Mouse (Mus musculus): ENCODE results near the gene AC141477.1. TPM values are rescaled to one million over a fixed set of nuclear protein-coding genes. Genes with fewer than 3 reads are reported as not detected.

AC141477.1 gene
- polyA plus RNA-seq, 1 experiment from 2014 or later = not detected

DNA sequence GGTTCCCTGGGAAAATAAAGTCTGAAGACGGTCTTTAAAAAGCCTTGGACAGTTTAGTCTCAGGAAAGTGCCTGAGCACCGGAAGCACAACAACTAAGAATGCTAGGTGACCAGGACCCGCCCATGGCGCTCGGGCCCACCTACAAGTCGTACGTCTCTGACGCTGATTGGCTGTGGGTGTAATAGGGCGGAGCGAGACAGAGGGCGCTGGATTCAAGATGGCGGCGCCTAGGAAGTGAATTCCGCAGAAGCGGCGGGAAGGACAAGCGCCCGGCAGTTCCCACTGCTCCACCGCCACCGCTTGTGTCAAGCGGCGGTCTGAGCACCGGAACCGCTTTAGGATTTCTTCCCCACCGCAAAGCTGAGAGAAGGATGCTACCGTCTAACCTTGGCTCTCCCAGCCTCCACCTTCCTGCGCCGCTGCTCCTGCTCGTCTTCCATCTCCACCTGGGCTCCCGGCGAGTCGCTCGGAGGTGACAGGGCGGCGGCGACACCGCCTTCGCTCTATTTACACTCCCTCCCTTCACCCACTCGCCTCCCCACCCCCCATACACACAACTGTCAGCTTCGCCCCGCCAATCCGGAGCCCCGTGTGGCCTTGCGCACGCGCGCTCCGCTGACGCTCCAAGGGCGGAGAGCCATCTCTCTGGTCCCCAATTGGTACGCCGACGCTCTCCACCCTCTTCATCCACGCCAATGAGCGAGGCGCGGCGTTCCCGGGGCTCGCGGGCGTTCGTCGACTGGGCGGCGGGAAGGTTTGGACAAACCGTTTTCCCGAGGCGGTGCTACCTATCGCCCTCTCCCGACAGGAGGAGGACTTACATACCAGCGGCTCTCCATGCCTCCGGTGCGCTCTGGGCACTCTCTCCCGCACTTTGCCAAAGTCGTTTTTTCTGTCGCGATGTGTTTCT lies 2.2 kb upstream of the AC141477.1 start, which contains the start of gene Pcnt:
Pcnt (minus strand) TSS at position 609 of the 911 bp plus-strand sequence.
- peak within 1 kb of the TSS; percentile 81 for H3K9ac ChIP-seq (replicated peaks; ENCODE audit: low read length)
- H3K4me3 ChIP-seq (ENCODE audit: low read depth, low read length) = peak within 1 kb of the TSS; percentile 83
- H3K27ac ChIP-seq (replicated peaks; ENCODE audit: low read depth, low read length) = peak within 1 kb of the TSS; percentile 88
- peak within 1 kb of the TSS; percentile 51 for H3K4me2 ChIP-seq (ENCODE audit: low read depth, low read length)
- no peaks in the 10 kb centered on the region for H3K9me3 ChIP-seq (replicated peaks; ENCODE audit: control insufficient read depth, low read length)
- DNase-seq (ENCODE audit: low spot score) (peak; percentile 98), ATAC-seq (replicated peaks; ENCODE audit: insufficient number of reproducible peaks, low FRiP score, low TSS enrichment, low read depth) (peak; percentile 98)
- H3K36me3 ChIP-seq (replicated peaks; ENCODE audit: control insufficient read depth, insufficient read depth, low read depth, low read length) = peaks cover 5% of the 10 kb centered on the region; the same call in 1 of the 2 replicates
- WGBS = under 1% methylated on average over 77 of the region's 78 CpGs
- H3K4me1 ChIP-seq (ENCODE audit: control insufficient read depth, insufficient read depth, low read length) = no peaks in the 10 kb centered on the region
- no peaks in the 10 kb centered on the region for H3K27me3 ChIP-seq (ENCODE audit: control insufficient read depth, insufficient read depth, low read length)

DNA sequence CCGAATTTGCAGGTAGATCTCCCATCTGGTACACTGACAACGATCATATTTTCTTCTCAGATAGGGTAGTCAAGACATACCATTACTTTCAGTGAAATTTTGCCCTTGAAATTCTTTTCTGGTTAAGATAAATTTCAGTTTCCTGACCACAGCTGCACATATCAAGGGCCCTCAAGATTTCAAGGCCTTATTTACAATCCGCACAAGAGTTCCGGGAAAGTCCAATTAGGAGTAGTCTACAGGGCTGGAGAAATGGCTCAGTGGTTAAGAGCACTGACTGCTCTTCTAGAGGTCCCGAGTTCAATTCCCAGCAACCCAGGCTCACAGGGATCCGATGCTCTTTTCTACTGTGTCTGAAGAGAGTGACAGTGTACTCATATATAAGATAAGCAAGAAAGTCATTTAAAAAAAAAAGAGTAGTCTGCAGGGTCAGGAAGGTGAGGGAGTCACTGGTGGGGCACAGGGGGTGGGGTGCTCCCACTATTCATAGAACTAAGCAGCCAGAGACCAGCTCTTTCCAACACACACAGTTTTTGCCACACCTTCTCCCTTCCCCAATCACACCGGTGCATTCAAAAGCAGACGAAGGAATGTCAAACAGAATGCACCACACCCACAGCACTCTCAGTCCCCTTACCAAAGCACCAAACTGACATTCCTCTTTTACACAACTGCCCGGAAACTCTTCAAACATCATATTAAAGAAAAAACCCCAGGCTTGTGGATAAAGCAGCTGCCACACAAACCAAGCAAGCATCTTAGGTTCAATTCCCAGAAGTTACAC lies 945 bp downstream of the AC141477.1 start:
- Histone ChIP-seq H3K27ac (replicated peaks; ENCODE audit: low read depth, low read length) (no peak overlapping the region), H3K9me3 (replicated peaks; ENCODE audit: control insufficient read depth, low read length) (no peaks in the 10 kb centered on the region), H3K4me1 (ENCODE audit: control insufficient read depth, insufficient read depth, low read length) (no peaks in the 10 kb centered on the region), H3K4me2 (ENCODE audit: low read depth, low read length) (no peak overlapping the region), H3K4me3 (ENCODE audit: low read depth, low read length) (no peak overlapping the region), H3K36me3 (replicated peaks; ENCODE audit: control insufficient read depth, insufficient read depth, low read depth, low read length) (peaks cover 12% of the 10 kb centered on the region), H3K9ac (replicated peaks; ENCODE audit: low read length) (no peak overlapping the region), H3K27me3 (ENCODE audit: control insufficient read depth, insufficient read depth, low read length) (no peaks in the 10 kb centered on the region)
- 95% methylated on average over 9 of the region's 9 CpGs for WGBS
- ATAC-seq (replicated peaks; ENCODE audit: insufficient number of reproducible peaks, low FRiP score, low TSS enrichment, low read depth) = no peak
- no peak for DNase-seq (ENCODE audit: low spot score)

DNA sequence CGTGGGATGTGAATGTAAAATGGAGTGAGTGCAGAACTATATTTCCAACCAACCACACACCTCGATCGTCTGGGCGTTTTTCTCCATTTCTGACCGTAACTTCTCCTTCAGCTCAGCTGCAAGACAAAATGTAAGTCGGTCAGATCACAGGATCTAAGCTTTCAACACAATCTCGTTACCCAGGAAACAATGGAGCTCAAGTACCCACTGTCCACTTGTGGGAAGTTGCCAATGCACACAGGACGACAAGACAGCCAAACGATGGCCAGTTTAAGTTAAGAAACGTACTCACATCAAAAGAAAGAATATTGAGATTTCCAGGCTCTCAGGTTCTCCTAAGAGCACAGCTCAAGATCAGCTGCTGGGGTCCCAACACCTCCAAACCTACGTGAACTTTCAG lies 6.3 kb downstream of the AC141477.1 start:
- 93% methylated on average over 11 of the region's 11 CpGs for WGBS
- H3K9me3 ChIP-seq (replicated peaks; ENCODE audit: control insufficient read depth, low read length) = no peaks in the 10 kb centered on the region
- no peak overlapping the region for H3K4me2 ChIP-seq (ENCODE audit: low read depth, low read length)
- no peak overlapping the region for H3K27ac ChIP-seq (replicated peaks; ENCODE audit: low read depth, low read length)
- no peak overlapping the region for H3K4me3 ChIP-seq (ENCODE audit: low read depth, low read length)
- no peaks in the 10 kb centered on the region for H3K4me1 ChIP-seq (ENCODE audit: control insufficient read depth, insufficient read depth, low read length)
- no peak for DNase-seq (ENCODE audit: low spot score)
- no peaks in the 10 kb centered on the region for H3K27me3 ChIP-seq (ENCODE audit: control insufficient read depth, insufficient read depth, low read length)
- no peak overlapping the region for H3K9ac ChIP-seq (replicated peaks; ENCODE audit: low read length)
- H3K36me3 ChIP-seq (replicated peaks; ENCODE audit: control insufficient read depth, insufficient read depth, low read depth, low read length) = peaks cover 26% of the 10 kb centered on the region
- no peak for ATAC-seq (replicated peaks; ENCODE audit: insufficient number of reproducible peaks, low FRiP score, low TSS enrichment, low read depth)

DNA sequence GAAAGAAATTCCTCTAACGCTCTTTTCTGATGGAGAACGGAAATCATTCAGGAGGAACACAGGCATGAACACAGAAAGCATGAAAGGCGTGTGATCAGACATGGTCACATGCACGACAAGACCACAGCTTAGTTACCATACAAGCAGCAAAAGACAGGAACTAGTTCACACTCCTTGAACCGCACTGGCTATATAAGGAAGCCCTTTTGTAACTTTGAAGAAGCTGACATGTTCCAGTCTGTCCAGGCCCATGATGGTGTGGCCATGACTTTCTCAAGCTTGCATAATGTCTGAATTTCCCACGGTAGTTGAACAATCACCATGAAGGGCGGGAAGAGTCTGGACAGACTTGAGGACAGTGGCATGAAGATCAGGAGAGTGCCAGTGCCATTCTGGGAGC lies 14.6 kb downstream of the AC141477.1 start:
- 94% methylated on average over 7 of the region's 7 CpGs for WGBS
- Histone ChIP-seq H3K27ac (replicated peaks; ENCODE audit: low read depth, low read length) (no peak overlapping the region), H3K4me1 (ENCODE audit: control insufficient read depth, insufficient read depth, low read length) (no peaks in the 10 kb centered on the region), H3K9me3 (replicated peaks; ENCODE audit: control insufficient read depth, low read length) (no peaks in the 10 kb centered on the region), H3K36me3 (replicated peaks; ENCODE audit: control insufficient read depth, insufficient read depth, low read depth, low read length) (peaks cover 12% of the 10 kb centered on the region), H3K4me2 (ENCODE audit: low read depth, low read length) (no peak overlapping the region), H3K27me3 (ENCODE audit: control insufficient read depth, insufficient read depth, low read length) (no peaks in the 10 kb centered on the region), H3K4me3 (ENCODE audit: low read depth, low read length) (no peak overlapping the region), H3K9ac (replicated peaks; ENCODE audit: low read length) (no peak overlapping the region)
- DNase-seq (ENCODE audit: low spot score) (no peak), ATAC-seq (replicated peaks; ENCODE audit: insufficient number of reproducible peaks, low FRiP score, low TSS enrichment, low read depth) (no peak)

DNA sequence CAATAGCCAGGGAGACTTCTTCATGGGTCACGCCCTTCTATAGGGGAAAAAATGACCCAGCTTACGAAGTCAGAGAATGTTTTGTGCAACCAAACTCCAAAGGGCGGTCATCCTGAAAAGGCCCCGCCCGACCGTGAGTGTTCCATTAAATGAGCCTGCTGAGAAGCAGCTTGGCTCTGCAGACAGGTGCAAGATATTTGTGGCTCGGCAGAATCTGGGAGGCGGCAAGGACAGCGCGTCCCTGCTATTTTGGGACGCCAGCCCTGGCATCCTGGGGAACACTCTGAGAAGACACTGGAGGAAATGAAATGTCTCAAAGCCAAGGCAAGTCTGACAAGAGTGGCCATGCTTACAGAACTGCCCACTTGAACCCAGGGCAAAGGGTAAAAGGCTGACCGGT lies 23.4 kb downstream of the AC141477.1 start:
- ATAC-seq (replicated peaks; ENCODE audit: insufficient number of reproducible peaks, low FRiP score, low TSS enrichment, low read depth) = no peak
- WGBS = 93% methylated on average over 12 of the region's 12 CpGs

DNA sequence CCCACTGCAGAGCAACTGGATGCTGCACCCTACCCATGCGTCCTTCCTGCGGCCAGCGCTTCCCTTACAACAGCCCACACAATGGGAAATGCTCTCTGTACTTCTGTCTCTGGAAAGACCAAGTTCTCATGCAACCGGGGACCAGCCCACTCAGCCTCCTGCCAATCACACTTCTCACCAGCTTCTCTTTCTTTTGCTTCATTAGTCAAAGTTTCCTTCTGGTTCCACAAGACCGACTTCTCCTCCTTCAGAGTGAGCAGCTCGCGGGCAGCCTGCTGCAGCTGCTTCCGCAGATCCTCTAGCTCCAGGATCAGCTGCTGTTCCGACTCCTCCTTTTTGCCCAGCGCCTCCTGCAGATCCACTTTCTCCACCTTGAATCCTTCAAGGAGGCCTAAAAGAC lies 31.7 kb downstream of the AC141477.1 start:
- H3K9ac ChIP-seq (replicated peaks; ENCODE audit: low read length) = no peak overlapping the region
- no peaks in the 10 kb centered on the region for H3K9me3 ChIP-seq (replicated peaks; ENCODE audit: control insufficient read depth, low read length)
- no peak for ATAC-seq (replicated peaks; ENCODE audit: insufficient number of reproducible peaks, low FRiP score, low TSS enrichment, low read depth)
- peaks cover 17% of the 10 kb centered on the region for H3K36me3 ChIP-seq (replicated peaks; ENCODE audit: control insufficient read depth, insufficient read depth, low read depth, low read length)
- H3K4me2 ChIP-seq (ENCODE audit: low read depth, low read length) = no peak overlapping the region
- no peaks in the 10 kb centered on the region for H3K4me1 ChIP-seq (ENCODE audit: control insufficient read depth, insufficient read depth, low read length)
- no peak for DNase-seq (ENCODE audit: low spot score)
- no peak overlapping the region for H3K27ac ChIP-seq (replicated peaks; ENCODE audit: low read depth, low read length)
- H3K27me3 ChIP-seq (ENCODE audit: control insufficient read depth, insufficient read depth, low read length) = no peaks in the 10 kb centered on the region
- 93% methylated on average over 10 of the region's 10 CpGs for WGBS
- no peak overlapping the region for H3K4me3 ChIP-seq (ENCODE audit: low read depth, low read length)

More for the DNA sequence above, 23.4 kb downstream of the AC141477.1 start:
- Histone ChIP-seq H3K4me3 (ENCODE audit: low read depth, low read length) (no peak overlapping the region), H3K27ac (replicated peaks; ENCODE audit: low read depth, low read length) (no peak overlapping the region), H3K27me3 (ENCODE audit: control insufficient read depth, insufficient read depth, low read length) (no peaks in the 10 kb centered on the region), H3K36me3 (replicated peaks; ENCODE audit: control insufficient read depth, insufficient read depth, low read depth, low read length) (peaks cover 15% of the 10 kb centered on the region), H3K4me2 (ENCODE audit: low read depth, low read length) (no peak overlapping the region), H3K9me3 (replicated peaks; ENCODE audit: control insufficient read depth, low read length) (no peaks in the 10 kb centered on the region), H3K9ac (replicated peaks; ENCODE audit: low read length) (no peak overlapping the region), H3K4me1 (ENCODE audit: control insufficient read depth, insufficient read depth, low read length) (no peaks in the 10 kb centered on the region)
- no peak for DNase-seq (ENCODE audit: low spot score)

DNA sequence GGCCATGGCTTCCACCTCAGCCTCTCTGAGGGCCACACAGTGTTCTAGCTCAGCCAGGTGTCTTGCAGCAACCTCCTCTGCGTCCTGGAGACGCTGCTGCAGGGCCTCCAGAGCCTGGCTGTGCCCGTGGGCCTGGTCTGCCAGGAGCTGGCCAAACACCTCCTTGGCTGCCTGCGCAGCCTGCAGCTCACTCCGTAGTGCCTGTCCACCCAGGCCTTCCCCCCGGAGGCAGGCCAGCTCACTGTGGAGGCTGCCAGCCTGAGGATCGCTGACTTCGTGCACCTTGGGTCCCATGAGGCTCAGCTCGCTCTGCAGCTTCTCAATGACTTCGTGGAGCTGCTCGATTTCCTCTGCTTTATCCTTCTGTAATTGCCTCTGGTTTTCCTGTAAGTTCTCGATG lies 47.6 kb downstream of the AC141477.1 start:
- no peak overlapping the region for H3K27ac ChIP-seq (replicated peaks; ENCODE audit: low read depth, low read length)
- no peak overlapping the region for H3K4me3 ChIP-seq (ENCODE audit: low read depth, low read length)
- H3K9me3 ChIP-seq (replicated peaks; ENCODE audit: control insufficient read depth, low read length) = no peaks in the 10 kb centered on the region
- peaks cover 7% of the 10 kb centered on the region for H3K36me3 ChIP-seq (replicated peaks; ENCODE audit: control insufficient read depth, insufficient read depth, low read depth, low read length)
- DNase-seq (ENCODE audit: low spot score) (no peak), ATAC-seq (replicated peaks; ENCODE audit: insufficient number of reproducible peaks, low FRiP score, low TSS enrichment, low read depth) (no peak)
- H3K9ac ChIP-seq (replicated peaks; ENCODE audit: low read length) = no peak overlapping the region
- WGBS = 95% methylated on average over 12 of the region's 12 CpGs
- no peaks in the 10 kb centered on the region for H3K4me1 ChIP-seq (ENCODE audit: control insufficient read depth, insufficient read depth, low read length)
- no peak overlapping the region for H3K4me2 ChIP-seq (ENCODE audit: low read depth, low read length)
- H3K27me3 ChIP-seq (ENCODE audit: control insufficient read depth, insufficient read depth, low read length) = no peaks in the 10 kb centered on the region

DNA sequence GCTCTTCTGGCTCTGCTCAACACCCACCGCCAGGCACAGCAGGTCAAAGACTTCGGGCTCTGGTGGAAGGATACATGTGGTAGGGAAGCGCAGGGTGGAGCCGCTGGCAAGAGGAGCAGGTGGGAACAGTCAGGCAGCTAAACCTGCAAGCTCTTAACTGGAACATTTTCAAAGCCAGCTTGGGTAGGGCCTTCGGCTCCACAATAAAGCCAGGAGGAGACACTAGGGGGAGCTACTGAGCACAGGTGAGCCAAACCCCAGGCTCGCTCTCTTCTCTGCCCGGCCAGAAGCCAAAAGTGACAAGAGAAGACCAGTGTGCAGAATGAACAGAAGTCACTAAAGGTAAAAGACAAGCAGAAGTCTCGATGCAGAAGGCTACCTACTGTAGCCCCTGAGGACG lies 48.5 kb downstream of the AC141477.1 start:
- Histone ChIP-seq H3K9ac (replicated peaks; ENCODE audit: low read length) (no peak overlapping the region), H3K27me3 (ENCODE audit: control insufficient read depth, insufficient read depth, low read length) (no peaks in the 10 kb centered on the region), H3K4me1 (ENCODE audit: control insufficient read depth, insufficient read depth, low read length) (no peaks in the 10 kb centered on the region), H3K4me3 (ENCODE audit: low read depth, low read length) (no peak overlapping the region), H3K27ac (replicated peaks; ENCODE audit: low read depth, low read length) (no peak overlapping the region), H3K9me3 (replicated peaks; ENCODE audit: control insufficient read depth, low read length) (no peaks in the 10 kb centered on the region), H3K36me3 (replicated peaks; ENCODE audit: control insufficient read depth, insufficient read depth, low read depth, low read length) (peaks cover 7% of the 10 kb centered on the region), H3K4me2 (ENCODE audit: low read depth, low read length) (no peak overlapping the region)
- peak; percentile 62 for DNase-seq (ENCODE audit: low spot score)
- 87% methylated on average over 9 of the region's 9 CpGs for WGBS
- no peak for ATAC-seq (replicated peaks; ENCODE audit: insufficient number of reproducible peaks, low FRiP score, low TSS enrichment, low read depth)

All from embryonic facial prominence, embryonic 11.5 days (tissue).